Mouse (Mus musculus): Measurements from ENCODE around the gene Olah.

GRCm38 (mm10) chr2:3435369-3436061 is 38.5 kb upstream of the Olah start:
- TF ChIP-seq CTCF (IDR thresholded peaks at IDR 0.05; ENCODE audit: insufficient read depth, low read length) (no peak), POLR2A (IDR thresholded peaks at IDR 0.05; ENCODE audit: borderline replicate concordance, extremely low read depth, low read depth, low read length) (no peak)
